Mouse (Mus musculus) heart, postnatal 36 days (tissue): ENCODE measurements around the gene Cox14. TPM values are rescaled to one million over a fixed set of nuclear protein-coding genes. Genes with fewer than 3 reads are reported as not detected.
"Not testable (repeated sequence)": the region's sequence is repeated elsewhere in the genome, so short reads cannot be mapped to it uniquely, and the experiment has no call there.

Source experiments
- DNase-seq, 2 experiments: peaks; one replicate each; pipeline ENCODE4 v3.0.0; 2021 to 2022
- intact Hi-C: fragments of 180-260 bp; cut with DNase I; formaldehyde crosslinking; loops from one replicate; pipeline ENCODE4 v1.15.1; 2025
- total RNA-seq, 2 experiments: library from RNA; stranded (reverse); gene quantifications; 2 replicates each; pipeline ENCODE4 v1.2.3; 2021

Gene Cox14
- total RNA-seq = 100 to 1,000 TPM; 218 to 222 TPM

GRCm38 (mm10) chr15:99725341-99726155 lies at the start of gene Cox14:
Cox14 (plus strand) TSS chr15:99725618.
- peak; percentile 94 to 98 for DNase-seq
- intact Hi-C loops = loop anchor here (2.0 kb wide), 2 partner anchors 23 to 47 kb away; partner anchors contain the start of genes Cers5 and Smarcd1

- intact Hi-C loops = no loop called here
- no peak for DNase-seq
Observed at GRCm38 (mm10) chr15:99677089-99677488, 48.3 kb upstream of the Cox14 start.

- intact Hi-C loops = no loop called here
- no peak for DNase-seq
Observed at GRCm38 (mm10) chr15:99678063-99678800, 47.2 kb upstream of the Cox14 start.

- no peak for DNase-seq
- intact Hi-C loops = no loop called here
Observed at GRCm38 (mm10) chr15:99679008-99679407, 46.4 kb upstream of the Cox14 start.

- intact Hi-C loops = no loop called here
- no peak for DNase-seq
Observed at GRCm38 (mm10) chr15:99682880-99683279, 42.5 kb upstream of the Cox14 start.

- DNase-seq = no peak
- intact Hi-C loops = no loop called here
Observed at GRCm38 (mm10) chr15:99684156-99684555, 41.3 kb upstream of the Cox14 start.

GRCm38 (mm10) chr15:99688712-99689111 lies 36.7 kb upstream of the Cox14 start:
- intact Hi-C loops = loop anchor here (1.0 to 2.0 kb wide), 2 partner anchors 92 to 192 kb away; no protein-coding TSS in a partner anchor
- DNase-seq = peak; percentile 54 to 55

- intact Hi-C loops = no loop called here
- DNase-seq = no peak
Observed at GRCm38 (mm10) chr15:99690924-99691323, 34.5 kb upstream of the Cox14 start.

- no peak for DNase-seq
- intact Hi-C loops = no loop called here
Observed at GRCm38 (mm10) chr15:99691976-99692375, 33.4 kb upstream of the Cox14 start.

GRCm38 (mm10) chr15:99697309-99697708 lies 28.1 kb upstream of the Cox14 start:
- intact Hi-C loops = no loop called here
- DNase-seq = no peak

- no peak for DNase-seq
- intact Hi-C loops = no loop called here
Observed at GRCm38 (mm10) chr15:99698533-99699085, 26.8 kb upstream of the Cox14 start.

GRCm38 (mm10) chr15:99699715-99700114 lies 25.7 kb upstream of the Cox14 start:
- no peak for DNase-seq
- intact Hi-C loops = no loop called here

GRCm38 (mm10) chr15:99700219-99701106 lies 25.0 kb upstream of the Cox14 start:
- intact Hi-C loops = no loop called here
- DNase-seq = no peak

GRCm38 (mm10) chr15:99701640-99701998 lies 23.8 kb upstream of the Cox14 start:
- intact Hi-C loops, DNase-seq: not testable (repeated sequence)

GRCm38 (mm10) chr15:99701999-99702900 lies 23.2 kb upstream of the Cox14 start, which contains the start of gene Smarcd1:
Smarcd1 (plus strand) TSS chr15:99702129.
- peak; percentile 97 to 98 for DNase-seq
- intact Hi-C loops = loop anchor here (2.0 kb wide), 1 partner anchor 23 kb away; the partner anchor contains the start of gene Cox14

- intact Hi-C loops = loop anchor here (2.0 kb wide), 1 partner anchor 22 kb away; the partner anchor contains the start of gene Cox14
- DNase-seq = no peak
Observed at GRCm38 (mm10) chr15:99703104-99703503, 22.3 kb upstream of the Cox14 start.

- no peak for DNase-seq
- intact Hi-C loops = loop anchor here (2.0 kb wide), 1 partner anchor 21 kb away; the partner anchor contains the start of gene Cox14
Observed at GRCm38 (mm10) chr15:99703676-99704040, 21.8 kb upstream of the Cox14 start.

GRCm38 (mm10) chr15:99704041-99704681 lies 21.3 kb upstream of the Cox14 start:
- DNase-seq = no peak
- intact Hi-C loops = no loop called here

GRCm38 (mm10) chr15:99704881-99705280 lies 20.5 kb upstream of the Cox14 start:
- DNase-seq = peak in 1 of 2 experiments; percentile 47
- intact Hi-C loops = no loop called here
